Mouse (Mus musculus) granulocyte monocyte progenitor cell, adult 5-6 weeks (primary cell): Measurements from ENCODE around the gene Sdhaf1. TPM values are rescaled to one million over a fixed set of nuclear protein-coding genes. Genes with fewer than 3 reads are reported as not detected.

Source experiments
- ATAC-seq: replicated peaks from 2 replicates; pipeline ENCODE4 v1.8.0; 2016; ENCODE audit warnings: mild to moderate bottlenecking, moderate TSS enrichment, inconsistent platforms; ENCODE audit not compliant: poor library complexity, severe bottlenecking
- total RNA-seq, 2 experiments: library from RNA; stranded (forward) in 1 of 2; stranded (reverse) in 1 of 2; fragments of 200-712, 200-1000 nt in 1 of 2; fragments of >200 nt in 1 of 2; fragmentation: Nextera tagmentation in 1 of 2; gene quantifications; 2 replicates each; pipeline ENCODE4 v1.2.3; 2014 to 2017

Gene Sdhaf1
- 10.5 and 11.8 TPM in 2 replicates for total RNA-seq (2014; fragmentation: Nextera tagmentation)
- total RNA-seq (2017), result 7.8 and 12.9 TPM in 2 replicates

GRCm38 (mm10) chr7:30323795-30324194, at the start of gene Sdhaf1:
Sdhaf1 (minus strand) TSS chr7:30323895.
- ATAC-seq, result no peak

GRCm38 (mm10) chr7:30367466-30367865, 43.8 kb upstream of the Sdhaf1 start:
- no peak for ATAC-seq

- ATAC-seq, result no peak
Measured at GRCm38 (mm10) chr7:30363344-30363738, 39.6 kb upstream of the Sdhaf1 start.

GRCm38 (mm10) chr7:30362652-30363343, 39.1 kb upstream of the Sdhaf1 start, which contains the start of gene Lrfn3:
Lrfn3 (minus strand) TSS chr7:30362772.
- ATAC-seq, result no peak

- no peak for ATAC-seq
Measured at GRCm38 (mm10) chr7:30360028-30360427, 36.3 kb upstream of the Sdhaf1 start.

GRCm38 (mm10) chr7:30359276-30359865, 35.7 kb upstream of the Sdhaf1 start:
- no peak for ATAC-seq

- ATAC-seq, result no peak
Measured at GRCm38 (mm10) chr7:30358378-30359186, 34.9 kb upstream of the Sdhaf1 start.

GRCm38 (mm10) chr7:30354059-30354458, 30.4 kb upstream of the Sdhaf1 start:
- ATAC-seq, result no peak

- peak; percentile 70 for ATAC-seq
Measured at GRCm38 (mm10) chr7:30353279-30353822, 29.7 kb upstream of the Sdhaf1 start.

- ATAC-seq, result peak; percentile 87
Measured at GRCm38 (mm10) chr7:30347828-30348227, 24.1 kb upstream of the Sdhaf1 start.

- peak; percentile 43; the same call in 1 of the 2 replicates for ATAC-seq
Measured at GRCm38 (mm10) chr7:30346635-30347379, 23.1 kb upstream of the Sdhaf1 start.

GRCm38 (mm10) chr7:30339432-30340109, 15.9 kb upstream of the Sdhaf1 start:
- ATAC-seq, result no peak

GRCm38 (mm10) chr7:30336384-30336783, 12.7 kb upstream of the Sdhaf1 start:
- ATAC-seq, result peak; percentile 72

GRCm38 (mm10) chr7:30335688-30336087, 12.0 kb upstream of the Sdhaf1 start:
- ATAC-seq, result no peak

- no peak for ATAC-seq
Measured at GRCm38 (mm10) chr7:30334563-30334962, 10.9 kb upstream of the Sdhaf1 start.

- ATAC-seq, result no peak
Measured at GRCm38 (mm10) chr7:30333436-30333835, 9.7 kb upstream of the Sdhaf1 start.

GRCm38 (mm10) chr7:30332622-30333259, 9.0 kb upstream of the Sdhaf1 start:
- no peak for ATAC-seq

- ATAC-seq, result peak; percentile 90
Measured at GRCm38 (mm10) chr7:30331887-30332286, 8.2 kb upstream of the Sdhaf1 start.

GRCm38 (mm10) chr7:30328379-30328778, 4.7 kb upstream of the Sdhaf1 start:
- no peak for ATAC-seq
